Mouse (Mus musculus) heart, embryonic 10.5 days (tissue): ENCODE data around the gene Kctd20. TPM values are rescaled to one million over a fixed set of nuclear protein-coding genes. Genes with fewer than 3 reads are reported as not detected.

ENCODE experiments used
- DNase-seq: peaks from one replicate; pipeline ENCODE4 v3.0.0-alpha.2; 2017; ENCODE audit warnings: low spot score
- H3K27ac ChIP-seq: fragments of 300-500 bp; sonication (generic); 2 replicates; pipeline ENCODE4 v1.5.1; 2016; ENCODE audit warnings: mild to moderate bottlenecking
- H3K27me3 ChIP-seq: fragments of 300-500 bp; sonication (generic); 2 replicates; pipeline ENCODE4 v1.6.1; 2016; ENCODE audit warnings: mild to moderate bottlenecking; ENCODE audit not compliant: poor library complexity, insufficient read depth, severe bottlenecking
- H3K36me3 ChIP-seq: fragments of 300-500 bp; sonication (generic); 2 replicates; pipeline ENCODE4 v1.6.1; 2016; ENCODE audit warnings: mild to moderate bottlenecking, moderate library complexity
- H3K4me1 ChIP-seq: fragments of 300-500 bp; sonication (generic); 2 replicates; pipeline ENCODE4 v1.6.1; 2016; ENCODE audit warnings: mild to moderate bottlenecking
- H3K4me3 ChIP-seq: fragments of 300-500 bp; sonication (generic); 2 replicates; pipeline ENCODE4 v1.5.1; 2016; ENCODE audit warnings: mild to moderate bottlenecking, moderate library complexity
- H3K9me3 ChIP-seq: fragments of 300-500 bp; sonication (generic); 2 replicates; pipeline ENCODE4 v1.6.1; 2016; ENCODE audit warnings: mild to moderate bottlenecking, moderate library complexity
- WGBS: fragments of 180-500 bp; shearing (Covaris S2); methylation state at CpG from one replicate; pipeline ENCODE4 v1.1.7; 2016; 5-methylcytosine and 5-hydroxymethylcytosine counted together
- polyA plus RNA-seq: library from polyadenylated mRNA; unstranded; fragments of >200 nt; fragmentation: Nextera tagmentation; extraction: Ambion mirVana; gene quantifications from 2 replicates; pipeline ENCODE4 v1.2.1, GENCODE M21; 2016

Kctd20 gene
- polyA plus RNA-seq, 1 experiment from 2014 or later: 85.4 TPM

- Histone ChIP-seq H3K27me3 (no peaks in the 10 kb centered on the region), H3K9me3 (no peaks in the 10 kb centered on the region), H3K4me1 (peaks cover 16% of the 10 kb centered on the region), H3K27ac (no peak overlapping the region), H3K4me3 (no peak overlapping the region), H3K36me3 (no peaks in the 10 kb centered on the region)
- DNase-seq: no peak
- 81% methylated on average over 8 of the region's 8 CpGs for WGBS
Measured at GRCm38 (mm10) chr17:28924957-28925595, 26.7 kb upstream of the Kctd20 start.

- Histone ChIP-seq H3K27ac (peak overlapping the region; percentile 36; the same call in 1 of the 2 replicates), H3K36me3 (no peaks in the 10 kb centered on the region), H3K27me3 (no peaks in the 10 kb centered on the region), H3K9me3 (no peaks in the 10 kb centered on the region), H3K4me1 (peaks cover 19% of the 10 kb centered on the region), H3K4me3 (no peak overlapping the region)
- peak; percentile 93 for DNase-seq
- WGBS: 15% methylated on average over 13 of the region's 13 CpGs
Measured at GRCm38 (mm10) chr17:28926380-28926779, 25.4 kb upstream of the Kctd20 start.

GRCm38 (mm10) chr17:28926866-28927635 lies 24.7 kb upstream of the Kctd20 start:
- H3K36me3 ChIP-seq: no peaks in the 10 kb centered on the region
- peaks cover 17% of the 10 kb centered on the region for H3K4me1 ChIP-seq
- H3K27ac ChIP-seq: no peak overlapping the region; the same call in 1 of the 2 replicates
- H3K27me3 ChIP-seq: no peaks in the 10 kb centered on the region
- H3K9me3 ChIP-seq: no peaks in the 10 kb centered on the region
- WGBS: 49% methylated on average over 15 of the region's 15 CpGs
- DNase-seq: no peak
- H3K4me3 ChIP-seq: no peak overlapping the region

- no peak for DNase-seq
- no peak overlapping the region for H3K4me3 ChIP-seq
- 87% methylated on average over 9 of the region's 9 CpGs for WGBS
- peaks cover 17% of the 10 kb centered on the region for H3K4me1 ChIP-seq
- H3K27me3 ChIP-seq: no peaks in the 10 kb centered on the region
- H3K9me3 ChIP-seq: no peaks in the 10 kb centered on the region
- H3K27ac ChIP-seq: no peak overlapping the region
- H3K36me3 ChIP-seq: no peaks in the 10 kb centered on the region
Measured at GRCm38 (mm10) chr17:28928004-28928403, 23.7 kb upstream of the Kctd20 start.

- WGBS: 95% methylated on average over 4 of the region's 4 CpGs
- no peak for DNase-seq
- Histone ChIP-seq H3K4me3 (no peak overlapping the region), H3K27me3 (no peaks in the 10 kb centered on the region), H3K27ac (0 out of 2 replicates have a peak overlapping the region, but pooled peaks have one; percentile 4), H3K4me1 (peaks cover 21% of the 10 kb centered on the region), H3K36me3 (no peaks in the 10 kb centered on the region), H3K9me3 (no peaks in the 10 kb centered on the region)
Measured at GRCm38 (mm10) chr17:28929369-28929768, 22.4 kb upstream of the Kctd20 start.

- Histone ChIP-seq H3K27ac (peak overlapping the region; percentile 90), H3K36me3 (no peaks in the 10 kb centered on the region), H3K4me3 (peak overlapping the region; percentile 35; the same call in 1 of the 2 replicates), H3K9me3 (no peaks in the 10 kb centered on the region), H3K27me3 (no peaks in the 10 kb centered on the region), H3K4me1 (peaks cover 21% of the 10 kb centered on the region)
- DNase-seq: peak; percentile 91
- 24% methylated on average over 14 of the region's 14 CpGs for WGBS
Measured at GRCm38 (mm10) chr17:28930392-28931074, 21.2 kb upstream of the Kctd20 start.

- Histone ChIP-seq H3K27ac (peak overlapping the region; percentile 90), H3K9me3 (no peaks in the 10 kb centered on the region), H3K27me3 (no peaks in the 10 kb centered on the region), H3K36me3 (no peaks in the 10 kb centered on the region), H3K4me3 (no peak overlapping the region), H3K4me1 (peaks cover 15% of the 10 kb centered on the region)
- DNase-seq: no peak
- WGBS: 91% methylated on average over 18 of the region's 18 CpGs
Measured at GRCm38 (mm10) chr17:28931436-28932211, 20.1 kb upstream of the Kctd20 start.

GRCm38 (mm10) chr17:28932274-28932673 lies 19.5 kb upstream of the Kctd20 start:
- H3K4me3 ChIP-seq: no peak overlapping the region

GRCm38 (mm10) chr17:28934120-28934916 lies 17.4 kb upstream of the Kctd20 start:
- Histone ChIP-seq H3K27ac (peak overlapping the region; percentile 62), H3K4me1 (peaks cover 14% of the 10 kb centered on the region), H3K4me3 (no peak overlapping the region), H3K36me3 (no peaks in the 10 kb centered on the region), H3K9me3 (no peaks in the 10 kb centered on the region), H3K27me3 (no peaks in the 10 kb centered on the region)
- WGBS: 73% methylated on average over 19 of the region's 19 CpGs
- DNase-seq: no peak

More at GRCm38 (mm10) chr17:28932274-28932673, 19.5 kb upstream of the Kctd20 start:
- WGBS: 86% methylated on average over 4 of the region's 4 CpGs
- H3K27ac ChIP-seq: peak overlapping the region; percentile 12; the same call in 1 of the 2 replicates
- DNase-seq: no peak
- H3K9me3 ChIP-seq: no peaks in the 10 kb centered on the region
- no peaks in the 10 kb centered on the region for H3K27me3 ChIP-seq
- H3K4me1 ChIP-seq: peaks cover 14% of the 10 kb centered on the region
- H3K36me3 ChIP-seq: no peaks in the 10 kb centered on the region

- WGBS: 78% methylated on average over 7 of the region's 7 CpGs
- no peak overlapping the region for H3K4me3 ChIP-seq
- DNase-seq: no peak
- H3K4me1 ChIP-seq: 0 out of 2 replicates have a peak, but pooled peaks cover 4% of the 10 kb centered on the region
- H3K36me3 ChIP-seq: no peaks in the 10 kb centered on the region
- no peaks in the 10 kb centered on the region for H3K9me3 ChIP-seq
- H3K27ac ChIP-seq: 0 out of 2 replicates have a peak overlapping the region, but pooled peaks have one; percentile 2
- no peaks in the 10 kb centered on the region for H3K27me3 ChIP-seq
Measured at GRCm38 (mm10) chr17:28936133-28936532, 15.6 kb upstream of the Kctd20 start.

GRCm38 (mm10) chr17:28936622-28937345 lies 15.0 kb upstream of the Kctd20 start:
- Histone ChIP-seq H3K4me3 (no peak overlapping the region), H3K4me1 (0 out of 2 replicates have a peak, but pooled peaks cover 4% of the 10 kb centered on the region), H3K36me3 (no peaks in the 10 kb centered on the region), H3K27ac (0 out of 2 replicates have a peak overlapping the region, but pooled peaks have one; percentile 1), H3K27me3 (no peaks in the 10 kb centered on the region), H3K9me3 (no peaks in the 10 kb centered on the region)
- WGBS: 79% methylated on average over 10 of the region's 10 CpGs
- no peak for DNase-seq
